Mouse (Mus musculus) midbrain, embryonic 13.5 days (tissue): ENCODE data around the gene Pparg. TPM values are rescaled to one million over a fixed set of nuclear protein-coding genes. Genes with fewer than 3 reads are reported as not detected.

Experiments used
- ATAC-seq: fragments of 200-750 bp; cut with Nextera tagmentation; 2 replicates; pipeline ENCODE4 v1.8.0; 2017; ENCODE audit warnings: mild to moderate bottlenecking, moderate TSS enrichment, moderate library complexity
- H3K27ac ChIP-seq: fragments of 300-500 bp; sonication (generic); 2 replicates; pipeline ENCODE4 v1.5.1; 2015; ENCODE audit warnings: inconsistent platforms, mild to moderate bottlenecking, moderate library complexity
- H3K27me3 ChIP-seq: fragments of 300-500 bp; sonication (generic); 2 replicates; pipeline ENCODE4 v1.6.1; 2015; ENCODE audit warnings: mild to moderate bottlenecking, inconsistent platforms
- H3K36me3 ChIP-seq: fragments of 300-500 bp; sonication (generic); 2 replicates; pipeline ENCODE4 v1.6.1; 2015; ENCODE audit warnings: mild to moderate bottlenecking, inconsistent platforms
- H3K4me1 ChIP-seq: fragments of 300-500 bp; sonication (generic); replicated peaks from 2 replicates; pipeline ENCODE4 v1.6.1; 2015; ENCODE audit warnings: inconsistent platforms
- H3K4me2 ChIP-seq: fragments of 300-500 bp; sonication (generic); replicated peaks from 2 replicates; pipeline ENCODE4 v1.6.1; 2015; ENCODE audit warnings: moderate library complexity, mild to moderate bottlenecking, inconsistent platforms
- H3K4me3 ChIP-seq: fragments of 300-500 bp; sonication (generic); replicated peaks from 2 replicates; pipeline ENCODE4 v1.5.1; 2015; ENCODE audit warnings: mild to moderate bottlenecking, inconsistent platforms
- H3K9ac ChIP-seq: fragments of 300-500 bp; sonication (generic); replicated peaks from 2 replicates; pipeline ENCODE4 v1.6.1; 2015; ENCODE audit warnings: mild to moderate bottlenecking, inconsistent platforms
- H3K9me3 ChIP-seq: fragments of 300-500 bp; sonication (generic); 2 replicates; pipeline ENCODE4 v1.6.1; 2016; ENCODE audit warnings: mild to moderate bottlenecking, inconsistent platforms
- WGBS: fragments of 180-500 bp; shearing (Covaris S2); methylation state at CpG from one replicate; pipeline ENCODE4 v1.1.7; 2015; 5-methylcytosine and 5-hydroxymethylcytosine counted together
- polyA plus RNA-seq: library from polyadenylated mRNA; unstranded; fragments of >200 nt; fragmentation: Nextera tagmentation; extraction: Ambion mirVana; gene quantifications from 2 replicates; pipeline ENCODE4 v1.2.1, GENCODE M21; 2015

Gene Pparg
- polyA plus RNA-seq, 1 experiment from 2014 or later: 0.22 TPM

DNA sequence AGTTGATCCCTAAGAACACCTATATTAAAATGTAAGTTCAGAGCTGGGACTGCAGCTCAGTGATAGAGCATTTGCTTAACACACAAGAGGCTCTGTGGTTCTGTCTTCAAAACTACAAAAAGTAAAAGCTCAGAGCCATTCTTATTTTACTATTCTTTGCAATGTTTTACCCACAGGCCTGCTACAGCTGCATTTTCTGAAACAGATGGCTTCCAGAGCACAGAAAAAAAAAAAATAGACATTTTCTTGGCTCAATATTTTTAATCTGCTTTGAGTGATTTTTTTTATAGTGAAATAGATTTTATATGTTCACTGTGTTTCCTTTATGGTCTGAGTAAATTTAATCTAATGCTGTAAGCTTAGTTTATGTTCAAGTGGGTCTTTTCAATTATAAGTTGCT lies 111.2 kb downstream of the Pparg start:
- H3K4me2 ChIP-seq: no peak overlapping the region
- H3K27me3 ChIP-seq: peaks cover 21% of the 10 kb centered on the region
- H3K4me3 ChIP-seq: no peak overlapping the region
- no peak for ATAC-seq
- H3K4me1 ChIP-seq: no peaks in the 10 kb centered on the region
- no peaks in the 10 kb centered on the region for H3K9me3 ChIP-seq
- no peak overlapping the region for H3K27ac ChIP-seq
- H3K9ac ChIP-seq: no peak overlapping the region
- H3K36me3 ChIP-seq: no peaks in the 10 kb centered on the region

GRCm38 (mm10) chr6:115477081-115477695 lies 116.4 kb downstream of the Pparg start:
- WGBS: 63% methylated on average over 7 of the region's 7 CpGs
- peaks cover 11% of the 10 kb centered on the region for H3K4me1 ChIP-seq
- no peak overlapping the region for H3K27ac ChIP-seq
- H3K4me2 ChIP-seq: no peak overlapping the region
- peaks cover 46% of the 10 kb centered on the region for H3K27me3 ChIP-seq
- H3K9ac ChIP-seq: no peak overlapping the region
- no peaks in the 10 kb centered on the region for H3K36me3 ChIP-seq
- no peak for ATAC-seq
- no peaks in the 10 kb centered on the region for H3K9me3 ChIP-seq
- no peak overlapping the region for H3K4me3 ChIP-seq

- Histone ChIP-seq H3K36me3 (no peaks in the 10 kb centered on the region), H3K27me3 (peaks cover 66% of the 10 kb centered on the region), H3K4me2 (no peak overlapping the region), H3K9ac (no peak overlapping the region), H3K4me3 (no peak overlapping the region), H3K4me1 (peaks cover 11% of the 10 kb centered on the region), H3K9me3 (no peaks in the 10 kb centered on the region), H3K27ac (no peak overlapping the region)
- no peak for ATAC-seq
These were observed 119.2 kb downstream of the Pparg start for GRCm38 (mm10) chr6:115479963-115480321.

DNA sequence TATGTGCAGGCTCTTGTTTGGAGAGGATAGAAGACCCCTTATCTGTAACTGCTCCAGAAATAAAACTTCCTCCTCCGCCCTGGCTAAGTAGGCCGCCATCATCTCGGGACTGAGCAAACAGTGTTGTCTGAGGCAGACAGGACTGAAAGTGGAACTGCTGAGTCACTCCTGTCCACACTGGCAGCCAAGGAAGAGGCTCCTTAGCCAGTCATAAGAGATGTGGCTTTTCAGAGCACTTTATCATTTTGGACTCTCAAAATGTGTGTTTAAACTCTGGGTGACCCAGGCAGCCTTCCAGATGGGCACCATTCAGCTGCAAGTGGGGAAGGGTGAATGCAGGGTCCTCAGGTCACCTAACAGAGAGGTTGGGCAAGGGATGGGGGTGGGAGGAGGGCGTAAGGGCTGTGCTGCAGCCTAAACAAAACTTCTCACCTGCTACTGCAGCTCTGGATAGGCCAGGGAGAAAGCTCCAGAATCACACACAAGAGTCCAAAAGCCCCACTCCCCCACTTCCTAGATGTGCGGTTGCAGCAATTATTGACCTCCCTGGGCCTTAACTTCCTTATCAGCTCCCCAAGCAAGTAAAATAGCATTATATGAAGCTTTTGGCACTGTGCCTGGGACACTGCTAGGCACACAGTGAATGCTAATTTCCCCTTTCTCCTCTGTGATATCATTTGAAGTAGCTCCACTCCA lies 119.7 kb downstream of the Pparg start:
- peak; percentile 80; the same call in 1 of the 2 replicates for ATAC-seq
- peaks cover 11% of the 10 kb centered on the region for H3K4me1 ChIP-seq
- H3K4me2 ChIP-seq: no peak overlapping the region
- H3K36me3 ChIP-seq: no peaks in the 10 kb centered on the region
- no peak overlapping the region for H3K27ac ChIP-seq
- H3K4me3 ChIP-seq: no peak overlapping the region
- WGBS: 38% methylated on average over 5 of the region's 5 CpGs
- H3K9me3 ChIP-seq: no peaks in the 10 kb centered on the region
- H3K9ac ChIP-seq: no peak overlapping the region
- H3K27me3 ChIP-seq: peaks cover 69% of the 10 kb centered on the region

GRCm38 (mm10) chr6:115481018-115481354 lies 120.2 kb downstream of the Pparg start:
- H3K9me3 ChIP-seq: no peaks in the 10 kb centered on the region
- peak; percentile 69 for ATAC-seq
- no peak overlapping the region for H3K4me2 ChIP-seq
- 0% methylated on average over 1 of the region's 1 CpGs for WGBS
- H3K4me1 ChIP-seq: peaks cover 11% of the 10 kb centered on the region
- H3K9ac ChIP-seq: no peak overlapping the region
- no peaks in the 10 kb centered on the region for H3K36me3 ChIP-seq
- H3K4me3 ChIP-seq: no peak overlapping the region
- H3K27me3 ChIP-seq: peaks cover 73% of the 10 kb centered on the region
- H3K27ac ChIP-seq: no peak overlapping the region

DNA sequence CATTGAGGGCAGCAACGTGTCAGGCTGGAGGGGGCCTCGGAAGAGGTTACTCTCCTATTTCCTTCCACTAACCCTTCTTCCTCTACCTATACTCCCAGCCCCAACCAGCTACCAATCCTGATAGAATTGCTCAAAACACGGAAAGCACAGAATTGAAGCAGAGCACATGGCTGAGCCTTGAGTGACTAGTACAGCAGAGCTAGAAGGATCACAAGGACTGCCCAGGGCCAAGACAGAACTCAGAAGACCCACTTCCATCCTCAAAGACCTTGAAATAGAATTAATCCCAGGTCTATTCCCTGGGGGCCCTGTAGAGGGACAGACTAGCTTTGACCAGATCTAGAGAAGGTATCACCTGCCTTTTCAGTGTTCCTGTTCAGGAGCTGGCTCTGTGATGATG lies 120.9 kb downstream of the Pparg start:
- 23% methylated on average over 3 of the region's 3 CpGs for WGBS

DNA sequence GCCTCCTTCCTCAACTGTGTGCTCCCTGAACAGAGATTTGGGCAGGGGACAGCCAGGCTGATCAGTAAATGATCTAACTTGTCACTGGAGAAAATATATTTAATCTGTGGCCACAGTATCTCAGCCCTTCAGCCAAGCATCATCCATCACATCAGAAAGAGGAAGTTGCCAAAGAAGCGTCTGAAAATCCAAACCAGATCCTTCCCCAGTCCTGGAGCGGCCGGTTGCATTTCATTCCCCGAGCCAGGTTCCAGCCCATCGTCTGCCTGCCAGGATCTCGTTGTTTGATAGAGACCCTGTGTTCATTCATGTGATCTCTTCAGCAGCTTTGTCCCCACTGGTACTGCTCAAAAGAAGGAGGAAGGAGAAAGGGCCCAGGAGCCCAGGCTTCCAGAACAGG lies 124.9 kb downstream of the Pparg start:
- H3K4me1 ChIP-seq: peaks cover 4% of the 10 kb centered on the region
- no peak overlapping the region for H3K4me3 ChIP-seq
- H3K9me3 ChIP-seq: no peaks in the 10 kb centered on the region
- H3K27me3 ChIP-seq: peaks cover 52% of the 10 kb centered on the region
- no peak overlapping the region for H3K4me2 ChIP-seq
- 78% methylated on average over 6 of the region's 6 CpGs for WGBS
- H3K27ac ChIP-seq: no peak overlapping the region
- H3K9ac ChIP-seq: no peak overlapping the region
- H3K36me3 ChIP-seq: no peaks in the 10 kb centered on the region
- ATAC-seq: no peak

More for the DNA sequence above, 120.9 kb downstream of the Pparg start:
- no peaks in the 10 kb centered on the region for H3K36me3 ChIP-seq
- peaks cover 67% of the 10 kb centered on the region for H3K27me3 ChIP-seq
- no peak overlapping the region for H3K9ac ChIP-seq
- ATAC-seq: no peak
- H3K4me3 ChIP-seq: no peak overlapping the region
- H3K4me1 ChIP-seq: peaks cover 11% of the 10 kb centered on the region
- no peak overlapping the region for H3K4me2 ChIP-seq
- H3K27ac ChIP-seq: no peak overlapping the region
- no peaks in the 10 kb centered on the region for H3K9me3 ChIP-seq

DNA sequence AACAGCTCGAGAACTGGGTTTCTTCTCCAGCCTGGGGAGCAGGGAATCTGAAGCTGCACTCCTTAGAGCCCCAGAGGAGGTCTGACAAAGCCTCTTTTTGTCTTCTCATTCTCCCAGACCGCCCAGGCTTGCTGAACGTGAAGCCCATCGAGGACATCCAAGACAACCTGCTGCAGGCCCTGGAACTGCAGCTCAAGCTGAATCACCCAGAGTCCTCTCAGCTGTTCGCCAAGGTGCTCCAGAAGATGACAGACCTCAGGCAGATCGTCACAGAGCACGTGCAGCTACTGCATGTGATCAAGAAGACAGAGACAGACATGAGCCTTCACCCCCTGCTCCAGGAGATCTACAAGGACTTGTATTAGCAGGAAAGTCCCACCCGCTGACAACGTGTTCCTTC lies 129.1 kb downstream of the Pparg start:
- H3K9me3 ChIP-seq: no peaks in the 10 kb centered on the region
- no peak overlapping the region for H3K9ac ChIP-seq
- H3K4me3 ChIP-seq: no peak overlapping the region
- H3K36me3 ChIP-seq: no peaks in the 10 kb centered on the region
- H3K4me1 ChIP-seq: no peaks in the 10 kb centered on the region
- no peak for ATAC-seq
- no peak overlapping the region for H3K27ac ChIP-seq
- H3K4me2 ChIP-seq: no peak overlapping the region
- 74% methylated on average over 9 of the region's 9 CpGs for WGBS
- H3K27me3 ChIP-seq: peaks cover 17% of the 10 kb centered on the region

- Histone ChIP-seq H3K4me1 (no peaks in the 10 kb centered on the region), H3K9ac (no peak overlapping the region), H3K4me3 (no peak overlapping the region), H3K9me3 (no peaks in the 10 kb centered on the region), H3K36me3 (no peaks in the 10 kb centered on the region), H3K27me3 (no peaks in the 10 kb centered on the region), H3K4me2 (no peak overlapping the region), H3K27ac (no peak overlapping the region)
- no peak for ATAC-seq
- WGBS: 81% methylated on average over 11 of the region's 11 CpGs
These were observed 132.3 kb downstream of the Pparg start for GRCm38 (mm10) chr6:115492952-115493613.

DNA sequence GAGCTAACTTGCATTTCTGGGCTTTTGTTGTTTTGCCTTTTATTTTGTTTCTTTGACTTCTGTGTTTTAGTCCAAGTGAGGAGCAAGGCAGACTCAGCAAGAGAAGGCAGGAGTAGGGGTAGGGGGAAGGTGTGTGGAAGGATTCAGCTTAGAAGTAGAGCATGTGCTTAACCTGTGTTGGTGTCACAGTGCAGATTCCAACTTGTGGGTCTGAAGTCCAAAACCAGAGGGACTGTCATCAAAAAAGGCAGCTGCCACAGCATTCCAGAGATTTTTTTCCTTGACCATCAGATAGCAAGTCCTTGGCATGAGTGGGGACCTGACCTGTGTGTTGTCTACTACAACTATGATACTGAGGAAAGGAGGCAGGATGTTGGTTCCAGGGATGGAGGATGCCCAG lies 133.1 kb downstream of the Pparg start:
- no peak overlapping the region for H3K27ac ChIP-seq
- H3K9me3 ChIP-seq: no peaks in the 10 kb centered on the region
- ATAC-seq: no peak
- no peaks in the 10 kb centered on the region for H3K36me3 ChIP-seq
- H3K4me1 ChIP-seq: no peaks in the 10 kb centered on the region
- H3K4me2 ChIP-seq: no peak overlapping the region
- no peaks in the 10 kb centered on the region for H3K27me3 ChIP-seq
- H3K9ac ChIP-seq: no peak overlapping the region
- H3K4me3 ChIP-seq: no peak overlapping the region

DNA sequence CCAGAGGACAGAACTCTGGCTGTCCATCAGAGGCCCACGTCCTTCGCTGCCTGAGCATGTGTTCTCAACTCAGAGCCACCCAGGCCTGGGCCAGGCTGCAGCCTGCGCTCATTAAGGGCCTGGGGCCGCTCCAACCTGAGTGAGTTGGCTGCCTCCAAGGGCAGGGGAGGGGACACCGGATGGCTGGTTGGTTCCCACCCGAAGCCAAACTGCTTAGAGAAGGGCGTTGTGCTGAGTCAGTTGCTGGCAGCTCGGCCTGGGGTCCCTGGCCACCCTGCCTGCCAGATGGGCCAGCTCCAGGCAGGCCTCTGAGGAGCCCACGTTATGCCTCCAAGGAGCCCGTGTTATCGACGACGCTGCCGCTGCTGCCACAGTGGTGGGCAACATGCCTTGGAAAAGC lies 138.8 kb downstream of the Pparg start:
- H3K4me1 ChIP-seq: no peaks in the 10 kb centered on the region
- H3K4me3 ChIP-seq: no peak overlapping the region
- H3K27ac ChIP-seq: no peak overlapping the region
- ATAC-seq: no peak
- H3K27me3 ChIP-seq: no peaks in the 10 kb centered on the region
- H3K4me2 ChIP-seq: no peak overlapping the region
- H3K36me3 ChIP-seq: no peaks in the 10 kb centered on the region
- WGBS: 78% methylated on average over 14 of the region's 14 CpGs
- H3K9me3 ChIP-seq: no peaks in the 10 kb centered on the region
- no peak overlapping the region for H3K9ac ChIP-seq

GRCm38 (mm10) chr6:115500234-115500633 lies 139.5 kb downstream of the Pparg start:
- no peak overlapping the region for H3K9ac ChIP-seq
- H3K36me3 ChIP-seq: no peaks in the 10 kb centered on the region
- H3K4me1 ChIP-seq: no peaks in the 10 kb centered on the region
- H3K4me3 ChIP-seq: no peak overlapping the region
- no peak for ATAC-seq
- 87% methylated on average over 10 of the region's 10 CpGs for WGBS
- no peak overlapping the region for H3K27ac ChIP-seq
- H3K27me3 ChIP-seq: no peaks in the 10 kb centered on the region
- no peak overlapping the region for H3K4me2 ChIP-seq
- H3K9me3 ChIP-seq: no peaks in the 10 kb centered on the region
